Mouse (Mus musculus): ENCODE measurements around the gene Eif3a. TPM values are rescaled to one million over a fixed set of nuclear protein-coding genes. Genes with fewer than 3 reads are reported as not detected.

The Eif3a gene
- polyA plus RNA-seq, 1 experiment from 2014 or later = 128 TPM

DNA sequence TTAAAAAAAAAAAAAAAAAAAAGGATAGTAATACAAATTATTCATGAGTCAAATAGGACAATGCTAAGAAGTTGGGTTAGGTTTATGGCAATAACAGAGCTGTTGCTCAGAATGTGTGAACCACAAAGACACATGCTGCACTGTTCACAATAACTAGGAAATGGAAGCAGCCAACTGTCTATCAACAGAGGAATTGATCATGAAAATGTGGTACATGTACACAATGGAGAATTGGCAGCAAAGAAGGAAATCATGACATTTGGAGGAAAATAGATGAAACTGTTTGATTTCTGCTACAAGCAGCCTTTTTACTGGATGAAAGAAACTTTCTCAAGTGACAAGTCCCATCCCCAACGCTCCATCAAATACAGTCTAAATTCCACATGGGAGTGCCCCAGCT lies 58.5 kb downstream of the Eif3a start:
- no peak for ATAC-seq (ENCODE audit: insufficient number of reproducible peaks, insufficient read depth, low FRiP score, low read depth)
- Histone ChIP-seq H3K4me2 (ENCODE audit: low read length) (no peak overlapping the region), H3K4me1 (ENCODE audit: control insufficient read depth in 2 of 2, insufficient read depth in 2 of 2, low read length in 2 of 2) (no peaks in the 10 kb centered on the region), H3K36me3 (ENCODE audit: control insufficient read depth, insufficient read depth, low read length) (no peaks in the 10 kb centered on the region), H3K27me3 (ENCODE audit: control insufficient read depth, insufficient read depth, low read length) (no peaks in the 10 kb centered on the region), H3K4me3 (ENCODE audit: control insufficient read depth in 1 of 2, insufficient read depth in 1 of 2, low read depth in 1 of 2, low read length in 2 of 2) (no peak overlapping the region), H3K27ac (replicated peaks in 1 of 2; ENCODE audit: control insufficient read depth in 1 of 2, insufficient read depth in 1 of 2, low read depth in 2 of 2, low read length in 2 of 2) (no peak overlapping the region), H3K9me3 (ENCODE audit: control insufficient read depth, low read length) (no peaks in the 10 kb centered on the region), H3K9ac (ENCODE audit: low read length) (no peak overlapping the region)
- 60% methylated on average over 1 of the region's 1 CpGs for WGBS

DNA sequence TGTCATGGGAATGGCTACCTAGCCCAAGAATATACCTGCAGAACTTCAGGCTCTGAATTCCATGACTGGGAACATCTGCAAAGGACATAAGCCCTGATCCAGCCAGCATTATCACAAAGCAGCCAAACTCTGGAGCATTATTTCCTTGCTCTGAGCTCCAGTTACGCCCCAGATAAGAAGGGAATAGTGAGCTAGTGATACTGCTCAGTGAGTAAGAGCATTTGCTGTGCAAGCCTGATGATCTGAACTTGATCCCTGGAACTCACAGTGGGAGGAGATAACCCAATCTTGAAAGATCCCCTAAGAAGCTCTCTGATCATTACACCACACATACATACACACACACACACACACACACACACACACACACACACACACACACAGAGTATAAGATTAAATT lies 59.2 kb downstream of the Eif3a start:
- Histone ChIP-seq H3K4me2 (ENCODE audit: low read length) (no peak overlapping the region), H3K9ac (ENCODE audit: low read length) (no peak overlapping the region), H3K4me1 (ENCODE audit: control insufficient read depth in 2 of 2, insufficient read depth in 2 of 2, low read length in 2 of 2) (no peaks in the 10 kb centered on the region), H3K36me3 (ENCODE audit: control insufficient read depth, insufficient read depth, low read length) (no peaks in the 10 kb centered on the region), H3K27ac (replicated peaks in 1 of 2; ENCODE audit: control insufficient read depth in 1 of 2, insufficient read depth in 1 of 2, low read depth in 2 of 2, low read length in 2 of 2) (no peak overlapping the region), H3K27me3 (ENCODE audit: control insufficient read depth, insufficient read depth, low read length) (no peaks in the 10 kb centered on the region), H3K4me3 (ENCODE audit: control insufficient read depth in 1 of 2, insufficient read depth in 1 of 2, low read depth in 1 of 2, low read length in 2 of 2) (no peak overlapping the region), H3K9me3 (ENCODE audit: control insufficient read depth, low read length) (no peaks in the 10 kb centered on the region)
- WGBS = 50% methylated on average over 1 of the region's 1 CpGs
- ATAC-seq (ENCODE audit: insufficient number of reproducible peaks, insufficient read depth, low FRiP score, low read depth) = no peak

DNA sequence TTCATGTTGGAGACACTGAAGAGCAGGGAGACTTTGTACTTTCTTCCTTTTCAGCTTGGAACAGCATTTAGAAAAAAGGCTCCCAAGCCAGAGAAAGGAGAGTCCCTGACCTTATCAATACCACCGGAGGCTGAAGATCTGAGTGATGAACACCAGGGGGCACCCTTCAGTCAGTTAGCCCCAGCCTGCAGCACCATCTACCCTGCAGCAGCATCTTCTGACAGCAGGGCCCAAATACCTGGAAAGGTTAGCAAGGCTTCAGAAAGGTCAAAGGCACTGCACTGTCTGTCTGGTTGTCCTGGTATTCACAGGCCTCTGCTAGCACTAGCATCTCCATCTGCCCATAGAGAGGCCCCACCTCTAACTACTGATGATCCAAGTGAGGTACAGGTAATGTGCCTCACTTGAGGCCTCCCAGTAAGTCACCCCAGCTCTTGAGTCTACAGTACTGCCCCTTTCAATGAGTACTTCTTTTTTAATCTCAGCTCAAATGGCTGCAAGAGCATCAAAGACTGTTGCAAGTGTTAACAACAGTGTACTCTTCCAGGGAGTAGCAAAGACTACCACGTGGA lies 60.1 kb downstream of the Eif3a start:
- H3K4me3 ChIP-seq (ENCODE audit: control insufficient read depth in 1 of 2, insufficient read depth in 1 of 2, low read depth in 1 of 2, low read length in 2 of 2) = no peak overlapping the region
- no peak overlapping the region for H3K9ac ChIP-seq (ENCODE audit: low read length)
- no peak overlapping the region for H3K4me2 ChIP-seq (ENCODE audit: low read length)
- H3K9me3 ChIP-seq (ENCODE audit: control insufficient read depth, low read length) = no peaks in the 10 kb centered on the region
- H3K36me3 ChIP-seq (ENCODE audit: control insufficient read depth, insufficient read depth, low read length) = no peaks in the 10 kb centered on the region
- WGBS = 49% methylated on average over 2 of the region's 2 CpGs
- H3K4me1 ChIP-seq (ENCODE audit: control insufficient read depth in 2 of 2, insufficient read depth in 2 of 2, low read length in 2 of 2) = no peaks in the 10 kb centered on the region
- H3K27me3 ChIP-seq (ENCODE audit: control insufficient read depth, insufficient read depth, low read length) = no peaks in the 10 kb centered on the region
- H3K27ac ChIP-seq (replicated peaks in 1 of 2; ENCODE audit: control insufficient read depth in 1 of 2, insufficient read depth in 1 of 2, low read depth in 2 of 2, low read length in 2 of 2) = no peak overlapping the region
- ATAC-seq (ENCODE audit: insufficient number of reproducible peaks, insufficient read depth, low FRiP score, low read depth) = no peak

DNA sequence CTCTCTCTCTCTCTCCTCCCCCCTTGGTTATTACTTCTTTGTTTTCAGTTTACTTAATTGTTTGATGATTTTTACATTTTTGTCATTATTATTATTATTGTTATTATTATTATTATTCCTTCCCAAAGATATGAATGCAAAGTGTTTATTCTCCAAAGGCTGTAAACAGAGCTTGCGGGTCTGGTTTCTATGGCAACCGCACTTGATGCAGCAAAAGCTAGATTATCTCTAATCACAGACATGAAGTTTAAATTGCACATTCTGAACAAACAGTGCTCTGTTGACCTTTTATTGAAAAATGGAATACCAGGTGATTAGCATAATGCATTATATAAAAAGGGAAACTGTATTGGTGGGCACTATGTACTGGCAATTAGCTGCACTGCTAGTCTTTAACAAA lies 74.1 kb downstream of the Eif3a start:
- no peak for ATAC-seq (ENCODE audit: insufficient number of reproducible peaks, insufficient read depth, low FRiP score, low read depth)

DNA sequence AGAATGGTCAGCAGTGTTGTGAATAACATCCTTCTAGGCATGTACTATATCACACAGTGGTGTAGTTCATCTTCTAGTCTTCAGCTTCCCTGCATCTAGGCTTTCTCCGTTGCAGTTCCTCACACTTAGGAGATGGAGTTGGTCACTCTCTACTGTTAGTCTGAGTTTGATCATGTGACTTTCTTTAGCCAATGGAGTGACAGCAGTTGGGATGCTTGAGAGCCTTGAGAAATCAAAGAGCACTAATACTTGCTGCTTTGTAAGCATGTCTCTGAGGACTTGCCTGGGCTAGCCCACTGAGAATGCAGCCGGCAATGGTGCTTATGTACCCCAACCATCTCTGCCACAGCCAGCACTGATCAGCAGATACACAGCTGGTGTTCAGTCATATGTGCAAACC lies 77.9 kb downstream of the Eif3a start:
- 75% methylated on average over 2 of the region's 2 CpGs for WGBS
- ATAC-seq (ENCODE audit: insufficient number of reproducible peaks, insufficient read depth, low FRiP score, low read depth) = no peak
- no peaks in the 10 kb centered on the region for H3K9me3 ChIP-seq (ENCODE audit: control insufficient read depth, low read length)

More for the DNA sequence above, 74.1 kb downstream of the Eif3a start:
- no peak overlapping the region for H3K9ac ChIP-seq (ENCODE audit: low read length)
- no peaks in the 10 kb centered on the region for H3K9me3 ChIP-seq (ENCODE audit: control insufficient read depth, low read length)
- H3K4me3 ChIP-seq (ENCODE audit: control insufficient read depth in 1 of 2, insufficient read depth in 1 of 2, low read depth in 1 of 2, low read length in 2 of 2) = no peak overlapping the region
- H3K4me2 ChIP-seq (ENCODE audit: low read length) = no peak overlapping the region
- WGBS = 88% methylated on average over 2 of the region's 2 CpGs
- H3K36me3 ChIP-seq (ENCODE audit: control insufficient read depth, insufficient read depth, low read length) = no peaks in the 10 kb centered on the region
- H3K4me1 ChIP-seq (ENCODE audit: control insufficient read depth in 2 of 2, insufficient read depth in 2 of 2, low read length in 2 of 2) = no peaks in the 10 kb centered on the region
- no peak overlapping the region for H3K27ac ChIP-seq (replicated peaks in 1 of 2; ENCODE audit: control insufficient read depth in 1 of 2, insufficient read depth in 1 of 2, low read depth in 2 of 2, low read length in 2 of 2)
- no peaks in the 10 kb centered on the region for H3K27me3 ChIP-seq (ENCODE audit: control insufficient read depth, insufficient read depth, low read length)

More for the DNA sequence above, 77.9 kb downstream of the Eif3a start:
- H3K27ac ChIP-seq (replicated peaks in 1 of 2; ENCODE audit: control insufficient read depth in 1 of 2, insufficient read depth in 1 of 2, low read depth in 2 of 2, low read length in 2 of 2) = no peak overlapping the region
- H3K4me3 ChIP-seq (ENCODE audit: control insufficient read depth in 1 of 2, insufficient read depth in 1 of 2, low read depth in 1 of 2, low read length in 2 of 2) = no peak overlapping the region
- H3K27me3 ChIP-seq (ENCODE audit: control insufficient read depth, insufficient read depth, low read length) = no peaks in the 10 kb centered on the region
- H3K4me2 ChIP-seq (ENCODE audit: low read length) = no peak overlapping the region
- H3K36me3 ChIP-seq (ENCODE audit: control insufficient read depth, insufficient read depth, low read length) = no peaks in the 10 kb centered on the region
- no peaks in the 10 kb centered on the region for H3K4me1 ChIP-seq (ENCODE audit: control insufficient read depth in 2 of 2, insufficient read depth in 2 of 2, low read length in 2 of 2)
- no peak overlapping the region for H3K9ac ChIP-seq (ENCODE audit: low read length)

Small RNA genes lying within 50 kb of the gene (microRNA-seq; reads per million reads assigned to microRNA genes)
- not detected for gene mmu-mir-3084-1

Other genes with a start within 250 kb of the Eif3a start
- gene Cacul1, start 209.6 kb downstream of the Eif3a start, polyA plus RNA-seq (2014; fragmentation: Nextera tagmentation; extraction: Ambion mirVana) = 19.6 and 22.5 TPM in 2 replicates
- gene Nanos1, start 34.7 kb downstream of the Eif3a start, polyA plus RNA-seq (2014; fragmentation: Nextera tagmentation; extraction: Ambion mirVana) = 0.86 and 1.1 TPM in 2 replicates
- gene Fam45a, start 20.9 kb upstream of the Eif3a start, polyA plus RNA-seq (2014; fragmentation: Nextera tagmentation; extraction: Ambion mirVana) = 23.2 and 24.2 TPM in 2 replicates
- gene Sfxn4, start 70.8 kb upstream of the Eif3a start, polyA plus RNA-seq (2014; fragmentation: Nextera tagmentation; extraction: Ambion mirVana) = 7.7 and 8.5 TPM in 2 replicates
- 201 and 205 TPM in 2 replicates for gene Prdx3, start 83.9 kb upstream of the Eif3a start, polyA plus RNA-seq (2014; fragmentation: Nextera tagmentation; extraction: Ambion mirVana)
- gene Grk5, start 99.1 kb upstream of the Eif3a start, polyA plus RNA-seq (2014; fragmentation: Nextera tagmentation; extraction: Ambion mirVana) = 4.5 TPM in 2 replicates

Data from heart, embryonic 14.5 days (tissue).